Mouse (Mus musculus) kidney, postnatal 4 days (tissue): ENCODE results near the gene Vmn1r211.
"Not testable (repeated sequence)": the region's sequence is repeated elsewhere in the genome, so short reads cannot be mapped to it uniquely, and the experiment has no call there.

Experiments
- DNase-seq, 2 experiments: peaks; one replicate each; pipeline ENCODE4 v3.0.0; 2021; ENCODE audit warnings: mixed read lengths in 2 of 2

The Vmn1r211 gene

GRCm38 (mm10) chr13:22857461-22857860, at the start of gene Vmn1r211:
TSS of gene Vmn1r211 (minus strand) at chr13:22857561.
- DNase-seq: no peak

- no peak for DNase-seq
Observed at GRCm38 (mm10) chr13:22884105-22884504, 26.7 kb upstream of the Vmn1r211 start, which contains the start of gene Vmn1r212. TSS of gene Vmn1r212 (minus strand) at chr13:22884205.

- no peak for DNase-seq
Observed at GRCm38 (mm10) chr13:22879257-22879656, 21.9 kb upstream of the Vmn1r211 start.

GRCm38 (mm10) chr13:22854760-22855159, 2.6 kb downstream of the Vmn1r211 start:
- no peak for DNase-seq

GRCm38 (mm10) chr13:22846798-22847197, 10.6 kb downstream of the Vmn1r211 start:
- no peak for DNase-seq

- DNase-seq: not testable (repeated sequence)
Observed at GRCm38 (mm10) chr13:22844304-22844703, 13.1 kb downstream of the Vmn1r211 start.

- DNase-seq: no peak
Observed at GRCm38 (mm10) chr13:22831248-22831647, 26.1 kb downstream of the Vmn1r211 start, which contains the start of gene Vmn1r210. TSS of gene Vmn1r210 (minus strand) at chr13:22831348.

- peak in 1 of 2 experiments; percentile 1 for DNase-seq
Observed at GRCm38 (mm10) chr13:22829395-22829794, 28.0 kb downstream of the Vmn1r211 start.

- DNase-seq: not testable (repeated sequence)
Observed at GRCm38 (mm10) chr13:22821601-22822000, 35.8 kb downstream of the Vmn1r211 start.

- not testable (repeated sequence) for DNase-seq
Observed at GRCm38 (mm10) chr13:22809582-22809981, 47.8 kb downstream of the Vmn1r211 start, which contains the start of gene Vmn1r209. TSS of gene Vmn1r209 (minus strand) at chr13:22809682.
